Mouse (Mus musculus): ENCODE results near the gene Tmem176b.

DNA sequence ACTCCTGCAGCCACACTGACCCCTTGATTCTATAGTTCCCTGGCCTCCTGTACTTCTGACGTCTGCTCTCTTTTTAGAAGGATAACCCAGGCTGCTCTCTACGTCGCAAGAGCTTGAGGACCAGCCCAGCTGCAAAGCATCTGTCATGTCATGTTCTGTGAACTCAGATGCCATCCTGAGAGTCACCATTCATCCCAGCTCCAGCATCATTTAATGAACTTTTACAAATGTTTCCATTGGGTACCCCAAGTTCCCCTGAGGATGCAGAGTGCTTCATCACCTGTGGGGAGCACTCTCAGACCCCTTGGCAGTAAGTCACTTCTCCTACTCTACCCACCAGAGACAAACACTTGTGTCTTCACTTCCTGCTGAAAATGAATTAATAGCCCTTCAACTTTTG, 22.9 kb upstream of the Tmem176b start:
- TF ChIP-seq CTCF (IDR thresholded peaks at IDR 0.05; ENCODE audit: low read depth, low read length) (no peak), POLR2A (IDR thresholded peaks at IDR 0.05; ENCODE audit: borderline replicate concordance, low read depth, low read length) (no peak)
